Mouse (Mus musculus): ENCODE data around the gene Dnah2.

- no peak for TF ChIP-seq GATA1 (IDR thresholded peaks at IDR 0.05; ENCODE audit: low read length)
- TF ChIP-seq TAL1 (IDR thresholded peaks at IDR 0.05; ENCODE audit: low read length): no peak
Observed at GRCm38 (mm10) chr11:69411538-69412203, 137.2 kb downstream of the Dnah2 start.
